Mouse (Mus musculus) forebrain, embryonic 12.5 days (tissue): ENCODE measurements at regions not wholly inside any gene's neighbourhood (a gene's known extent, or its start where the extent isn't known, plus 50 kb on each side); places are given as distances from the start of the nearest gene placed in this dataset. TPM values are rescaled to one million over a fixed set of nuclear protein-coding genes. Genes with fewer than 3 reads are reported as not detected.
A peak's percentile ranks its signal among the peaks of the same experiment; 100 is the strongest.

Experiments
- ATAC-seq: fragments of 200-750 bp; cut with Nextera tagmentation; 2 replicates; pipeline ENCODE4 v1.8.0; 2017; ENCODE audit warnings: moderate TSS enrichment; ENCODE audit not compliant: low FRiP score
- H3K27ac ChIP-seq: fragments of 300-500 bp; sonication (generic); 2 replicates; pipeline ENCODE4 v1.5.1; 2016; ENCODE audit warnings: mild to moderate bottlenecking
- H3K27me3 ChIP-seq: fragments of 300-500 bp; sonication (generic); 2 replicates; pipeline ENCODE4 v1.6.1; 2016; ENCODE audit warnings: mild to moderate bottlenecking
- H3K36me3 ChIP-seq: fragments of 300-500 bp; sonication (generic); replicated peaks from 2 replicates; pipeline ENCODE4 v1.6.1; 2016; ENCODE audit warnings: mild to moderate bottlenecking
- H3K4me1 ChIP-seq: fragments of 300-500 bp; sonication (generic); 2 replicates; pipeline ENCODE4 v1.6.1; 2016
- H3K4me2 ChIP-seq: fragments of 300-500 bp; sonication (generic); 2 replicates; pipeline ENCODE4 v1.6.1; 2016; ENCODE audit warnings: mild to moderate bottlenecking, moderate library complexity
- H3K4me3 ChIP-seq: fragments of 300-500 bp; sonication (generic); replicated peaks from 2 replicates; pipeline ENCODE4 v1.5.1; 2016; ENCODE audit warnings: mild to moderate bottlenecking
- H3K9ac ChIP-seq: fragments of 300-500 bp; sonication (generic); 2 replicates; pipeline ENCODE4 v1.6.1; 2016; ENCODE audit warnings: mild to moderate bottlenecking
- H3K9me3 ChIP-seq: fragments of 300-500 bp; sonication (generic); 2 replicates; pipeline ENCODE4 v1.6.1; 2016
- WGBS: fragments of 180-500 bp; shearing (Covaris S2); methylation state at CpG from one replicate; pipeline ENCODE4 v1.1.7; 2016; 5-methylcytosine and 5-hydroxymethylcytosine counted together
- microRNA-seq: library from miRNA; unstranded; fragments of <30 nt; microRNA quantifications from one replicate; pipeline ENCODE4, GENCODE M21; 2017

- peak; percentile 61 for ATAC-seq
- Histone ChIP-seq H3K36me3 (no peaks in the 10 kb centered on the region), H3K9me3 (no peaks in the 10 kb centered on the region), H3K27ac (no peak overlapping the region), H3K4me1 (no peaks in the 10 kb centered on the region), H3K27me3 (no peaks in the 10 kb centered on the region), H3K4me2 (no peak overlapping the region), H3K9ac (no peak overlapping the region), H3K4me3 (no peak overlapping the region)
- 34% methylated on average over 5 of the region's 5 CpGs for WGBS
These were observed 461.0 kb upstream of the Slc8a1 start for GRCm38 (mm10) chr17:82199031-82199642.

GRCm38 (mm10) chr17:82184261-82184660, 446.1 kb upstream of the Slc8a1 start:
- no peaks in the 10 kb centered on the region for H3K9me3 ChIP-seq
- H3K9ac ChIP-seq, result no peak overlapping the region
- no peak overlapping the region for H3K4me2 ChIP-seq
- no peaks in the 10 kb centered on the region for H3K27me3 ChIP-seq
- 74% methylated on average over 2 of the region's 2 CpGs for WGBS
- no peaks in the 10 kb centered on the region for H3K4me1 ChIP-seq
- H3K4me3 ChIP-seq, result no peak overlapping the region
- ATAC-seq, result no peak
- H3K36me3 ChIP-seq, result no peaks in the 10 kb centered on the region
- no peak overlapping the region for H3K27ac ChIP-seq

- Histone ChIP-seq H3K4me1 (no peaks in the 10 kb centered on the region), H3K27ac (no peak overlapping the region), H3K9me3 (no peaks in the 10 kb centered on the region), H3K27me3 (no peaks in the 10 kb centered on the region), H3K4me3 (no peak overlapping the region), H3K4me2 (no peak overlapping the region), H3K36me3 (no peaks in the 10 kb centered on the region), H3K9ac (no peak overlapping the region)
- 87% methylated on average over 1 of the region's 1 CpGs for WGBS
- ATAC-seq, result no peak
These were observed 433.0 kb upstream of the Slc8a1 start for GRCm38 (mm10) chr17:82171216-82171615.

- Histone ChIP-seq H3K27ac (no peak overlapping the region), H3K4me1 (no peaks in the 10 kb centered on the region), H3K9ac (no peak overlapping the region), H3K4me3 (no peak overlapping the region), H3K36me3 (no peaks in the 10 kb centered on the region), H3K27me3 (no peaks in the 10 kb centered on the region), H3K4me2 (no peak overlapping the region), H3K9me3 (no peaks in the 10 kb centered on the region)
- no peak for ATAC-seq
- 57% methylated on average over 2 of the region's 2 CpGs for WGBS
These were observed 415.3 kb upstream of the Slc8a1 start for GRCm38 (mm10) chr17:82153446-82153845.

GRCm38 (mm10) chr17:82134843-82135242, 396.7 kb upstream of the Slc8a1 start:
- H3K9ac ChIP-seq, result no peak overlapping the region
- no peak overlapping the region for H3K27ac ChIP-seq
- no peak for ATAC-seq
- H3K4me1 ChIP-seq, result no peaks in the 10 kb centered on the region
- no peaks in the 10 kb centered on the region for H3K27me3 ChIP-seq
- no peak overlapping the region for H3K4me3 ChIP-seq
- no peak overlapping the region for H3K4me2 ChIP-seq
- no peaks in the 10 kb centered on the region for H3K9me3 ChIP-seq
- H3K36me3 ChIP-seq, result no peaks in the 10 kb centered on the region
- 94% methylated on average over 3 of the region's 3 CpGs for WGBS

- 90% methylated on average over 3 of the region's 3 CpGs for WGBS
- Histone ChIP-seq H3K4me2 (no peak overlapping the region), H3K36me3 (no peaks in the 10 kb centered on the region), H3K27me3 (no peaks in the 10 kb centered on the region), H3K9ac (no peak overlapping the region), H3K27ac (no peak overlapping the region), H3K9me3 (no peaks in the 10 kb centered on the region), H3K4me1 (no peaks in the 10 kb centered on the region), H3K4me3 (no peak overlapping the region)
- no peak for ATAC-seq
These were observed 394.8 kb upstream of the Slc8a1 start for GRCm38 (mm10) chr17:82132941-82133340.

- H3K4me1 ChIP-seq, result no peaks in the 10 kb centered on the region
- WGBS, result 94% methylated on average over 3 of the region's 3 CpGs
These were observed 349.0 kb upstream of the Slc8a1 start for GRCm38 (mm10) chr17:82087141-82087540.

GRCm38 (mm10) chr17:82080301-82080700, 342.1 kb upstream of the Slc8a1 start:
- H3K9ac ChIP-seq, result no peak overlapping the region
- H3K27ac ChIP-seq, result no peak overlapping the region
- no peaks in the 10 kb centered on the region for H3K36me3 ChIP-seq
- H3K4me3 ChIP-seq, result no peak overlapping the region
- H3K27me3 ChIP-seq, result no peaks in the 10 kb centered on the region
- H3K4me1 ChIP-seq, result no peaks in the 10 kb centered on the region
- no peaks in the 10 kb centered on the region for H3K9me3 ChIP-seq
- H3K4me2 ChIP-seq, result no peak overlapping the region
- no peak for ATAC-seq

More at GRCm38 (mm10) chr17:82087141-82087540, 349.0 kb upstream of the Slc8a1 start:
- Histone ChIP-seq H3K9ac (no peak overlapping the region), H3K27me3 (no peaks in the 10 kb centered on the region), H3K36me3 (no peaks in the 10 kb centered on the region), H3K4me3 (no peak overlapping the region), H3K9me3 (no peaks in the 10 kb centered on the region), H3K4me2 (no peak overlapping the region), H3K27ac (no peak overlapping the region)
- no peak for ATAC-seq

Small RNA genes in the stretch of these regions (microRNA-seq; reads per million reads assigned to microRNA genes)
- not detected for gene Gm23400
- gene Gm27359, result not detected
